Mouse (Mus musculus) small intestine, adult 2 months (tissue): Measurements from ENCODE around the gene Kdm1a.

Experiments used
- CTCF ChIP-seq: fragments of 200-500 bp; IDR thresholded peaks from 2 replicates; pipeline ENCODE4 v1.5.1; 2012; ENCODE audit warnings: low read depth, mild to moderate bottlenecking, control low read depth, inconsistent platforms, low read length, moderate library complexity, mixed read lengths; ENCODE audit not compliant: insufficient replicate concordance, insufficient read length; ENCODE audit errors: extremely low read depth
- POLR2A ChIP-seq: fragments of 200-500 bp; IDR thresholded peaks from 2 replicates; pipeline ENCODE4 v1.6.1; 2012; ENCODE audit warnings: low read depth, mild to moderate bottlenecking, control low read depth, inconsistent platforms, low read length, moderate library complexity

DNA sequence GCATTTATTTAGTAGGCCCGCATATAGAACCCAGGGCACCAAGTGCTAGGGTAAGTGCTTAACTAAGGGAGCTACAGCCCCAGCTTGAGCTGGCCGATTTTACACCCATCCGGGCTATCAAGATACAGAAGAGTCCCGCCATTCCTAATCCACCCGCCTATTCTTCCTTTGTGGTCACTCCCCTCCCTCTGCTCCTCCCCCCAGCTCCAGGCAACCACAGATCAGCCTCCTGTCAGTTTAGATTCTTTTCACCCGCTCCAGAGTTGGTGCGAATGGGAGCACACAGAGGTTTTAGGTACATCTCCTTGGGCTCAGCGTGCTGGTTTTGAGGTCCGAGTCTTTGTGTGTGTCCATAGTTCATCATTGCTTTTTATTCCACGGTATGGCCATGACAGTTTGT lies 36.4 kb upstream of the Kdm1a start:
- no peak for TF ChIP-seq CTCF
- no peak for TF ChIP-seq POLR2A
